Mouse (Mus musculus): ENCODE data around the gene Med9. TPM values are rescaled to one million over a fixed set of nuclear protein-coding genes. Genes with fewer than 3 reads are reported as not detected.

Med9 gene
- polyA plus RNA-seq, 1 experiment, result 19.7 TPM

GRCm38 (mm10) chr11:59910586-59910985 is 37.4 kb upstream of the Med9 start:
- peaks cover 7% of the 10 kb centered on the region; the same call in 1 of the 2 replicates for H3K4me1 ChIP-seq (ENCODE audit: control insufficient read depth, insufficient read depth, insufficient read length, low read length)
- no peak overlapping the region for H3K4me3 ChIP-seq (ENCODE audit: low read depth, low read length)
- H3K36me3 ChIP-seq (ENCODE audit: control insufficient read depth, insufficient read depth, low read length), result no peaks in the 10 kb centered on the region
- no peaks in the 10 kb centered on the region for H3K27me3 ChIP-seq (ENCODE audit: control insufficient read depth, insufficient read depth, low read length)
- H3K27ac ChIP-seq (ENCODE audit: insufficient read depth, low read depth, low read length), result no peak overlapping the region
- TF ChIP-seq POLR2A (IDR thresholded peaks at IDR 0.05; ENCODE audit: low read depth, low read length), result no peak
- TF ChIP-seq CTCF (IDR thresholded peaks at IDR 0.05; ENCODE audit: extremely low read depth, insufficient read length, insufficient replicate concordance, low read depth, low read length), result no peak

- H3K36me3 ChIP-seq (ENCODE audit: control insufficient read depth, insufficient read depth, low read length), result no peaks in the 10 kb centered on the region
- H3K4me1 ChIP-seq (ENCODE audit: control insufficient read depth, insufficient read depth, insufficient read length, low read length), result peaks cover 7% of the 10 kb centered on the region; the same call in 1 of the 2 replicates
- 88% methylated on average over 1 of the region's 1 CpGs for WGBS
- H3K4me3 ChIP-seq (ENCODE audit: low read depth, low read length), result no peak overlapping the region
- no peak overlapping the region for H3K27ac ChIP-seq (ENCODE audit: insufficient read depth, low read depth, low read length)
- TF ChIP-seq CTCF (IDR thresholded peaks at IDR 0.05; ENCODE audit: extremely low read depth, insufficient read length, insufficient replicate concordance, low read depth, low read length), result no peak
- no peak for TF ChIP-seq POLR2A (IDR thresholded peaks at IDR 0.05; ENCODE audit: low read depth, low read length)
- H3K27me3 ChIP-seq (ENCODE audit: control insufficient read depth, insufficient read depth, low read length), result no peaks in the 10 kb centered on the region
Measured at GRCm38 (mm10) chr11:59911523-59911922, 36.5 kb upstream of the Med9 start.

GRCm38 (mm10) chr11:59913702-59914101 is 34.3 kb upstream of the Med9 start:
- Histone ChIP-seq H3K4me1 (ENCODE audit: control insufficient read depth, insufficient read depth, insufficient read length, low read length) (peaks cover 4% of the 10 kb centered on the region; the same call in 1 of the 2 replicates), H3K27me3 (ENCODE audit: control insufficient read depth, insufficient read depth, low read length) (no peaks in the 10 kb centered on the region), H3K36me3 (ENCODE audit: control insufficient read depth, insufficient read depth, low read length) (no peaks in the 10 kb centered on the region), H3K4me3 (ENCODE audit: low read depth, low read length) (no peak overlapping the region), H3K27ac (ENCODE audit: insufficient read depth, low read depth, low read length) (no peak overlapping the region)
- WGBS, result 55% methylated on average over 4 of the region's 4 CpGs
- TF ChIP-seq POLR2A (IDR thresholded peaks at IDR 0.05; ENCODE audit: low read depth, low read length) (no peak), CTCF (IDR thresholded peaks at IDR 0.05; ENCODE audit: extremely low read depth, insufficient read length, insufficient replicate concordance, low read depth, low read length) (no peak)

GRCm38 (mm10) chr11:59918014-59918413 is 30.0 kb upstream of the Med9 start:
- H3K27me3 ChIP-seq (ENCODE audit: control insufficient read depth, insufficient read depth, low read length), result no peaks in the 10 kb centered on the region
- 5% methylated on average over 4 of the region's 4 CpGs for WGBS
- H3K4me1 ChIP-seq (ENCODE audit: control insufficient read depth, insufficient read depth, insufficient read length, low read length), result no peaks in the 10 kb centered on the region
- TF ChIP-seq POLR2A (IDR thresholded peaks at IDR 0.05; ENCODE audit: low read depth, low read length) (no peak), CTCF (IDR thresholded peaks at IDR 0.05; ENCODE audit: extremely low read depth, insufficient read length, insufficient replicate concordance, low read depth, low read length) (no peak)
- no peak overlapping the region for H3K4me3 ChIP-seq (ENCODE audit: low read depth, low read length)
- H3K36me3 ChIP-seq (ENCODE audit: control insufficient read depth, insufficient read depth, low read length), result no peaks in the 10 kb centered on the region
- H3K27ac ChIP-seq (ENCODE audit: insufficient read depth, low read depth, low read length), result no peak overlapping the region

GRCm38 (mm10) chr11:59919401-59919800 is 28.6 kb upstream of the Med9 start:
- no peak overlapping the region for H3K4me3 ChIP-seq (ENCODE audit: low read depth, low read length)
- H3K4me1 ChIP-seq (ENCODE audit: control insufficient read depth, insufficient read depth, insufficient read length, low read length), result no peaks in the 10 kb centered on the region
- TF ChIP-seq CTCF (IDR thresholded peaks at IDR 0.05; ENCODE audit: extremely low read depth, insufficient read length, insufficient replicate concordance, low read depth, low read length) (no peak), POLR2A (IDR thresholded peaks at IDR 0.05; ENCODE audit: low read depth, low read length) (no peak)
- WGBS, result 62% methylated on average over 3 of the region's 3 CpGs
- no peak overlapping the region for H3K27ac ChIP-seq (ENCODE audit: insufficient read depth, low read depth, low read length)
- no peaks in the 10 kb centered on the region for H3K36me3 ChIP-seq (ENCODE audit: control insufficient read depth, insufficient read depth, low read length)
- no peaks in the 10 kb centered on the region for H3K27me3 ChIP-seq (ENCODE audit: control insufficient read depth, insufficient read depth, low read length)

- H3K36me3 ChIP-seq (ENCODE audit: control insufficient read depth, insufficient read depth, low read length), result no peaks in the 10 kb centered on the region
- WGBS, result 57% methylated on average over 5 of the region's 5 CpGs
- no peaks in the 10 kb centered on the region for H3K4me1 ChIP-seq (ENCODE audit: control insufficient read depth, insufficient read depth, insufficient read length, low read length)
- TF ChIP-seq POLR2A (IDR thresholded peaks at IDR 0.05; ENCODE audit: low read depth, low read length) (no peak), CTCF (IDR thresholded peaks at IDR 0.05; ENCODE audit: extremely low read depth, insufficient read length, insufficient replicate concordance, low read depth, low read length) (no peak)
- H3K27me3 ChIP-seq (ENCODE audit: control insufficient read depth, insufficient read depth, low read length), result no peaks in the 10 kb centered on the region
- H3K27ac ChIP-seq (ENCODE audit: insufficient read depth, low read depth, low read length), result no peak overlapping the region
- H3K4me3 ChIP-seq (ENCODE audit: low read depth, low read length), result no peak overlapping the region
Measured at GRCm38 (mm10) chr11:59920331-59920730, 27.7 kb upstream of the Med9 start.

- TF ChIP-seq CTCF (IDR thresholded peaks at IDR 0.05; ENCODE audit: extremely low read depth, insufficient read length, insufficient replicate concordance, low read depth, low read length) (no peak), POLR2A (IDR thresholded peaks at IDR 0.05; ENCODE audit: low read depth, low read length) (no peak)
- Histone ChIP-seq H3K4me3 (ENCODE audit: low read depth, low read length) (peak overlapping the region; percentile 25), H3K27ac (ENCODE audit: insufficient read depth, low read depth, low read length) (no peak overlapping the region), H3K27me3 (ENCODE audit: control insufficient read depth, insufficient read depth, low read length) (no peaks in the 10 kb centered on the region), H3K4me1 (ENCODE audit: control insufficient read depth, insufficient read depth, insufficient read length, low read length) (no peaks in the 10 kb centered on the region), H3K36me3 (ENCODE audit: control insufficient read depth, insufficient read depth, low read length) (no peaks in the 10 kb centered on the region)
- 36% methylated on average over 7 of the region's 7 CpGs for WGBS
Measured at GRCm38 (mm10) chr11:59921265-59921664, 26.7 kb upstream of the Med9 start.
